Mouse (Mus musculus): ENCODE measurements around the gene Dnajb14. TPM values are rescaled to one million over a fixed set of nuclear protein-coding genes. Genes with fewer than 3 reads are reported as not detected.
"Not testable (repeated sequence)": the region's sequence is repeated elsewhere in the genome, so short reads cannot be mapped to it uniquely, and the experiment has no call there.

Gene Dnajb14
- polyA plus RNA-seq, 1 experiment: 2.9 TPM

GRCm38 (mm10) chr3:137848354-137848753 is 19.1 kb upstream of the Dnajb14 start:
- Histone ChIP-seq H3K4me3 (ENCODE audit: control insufficient read depth, insufficient read depth, low read length) (no peak overlapping the region), H3K27me3 (ENCODE audit: control insufficient read depth, insufficient read depth, low read length) (no peaks in the 10 kb centered on the region), H3K4me1 (replicated peaks; ENCODE audit: control insufficient read depth, insufficient read depth, low read length) (0 out of 2 replicates have a peak, but pooled peaks cover 2% of the 10 kb centered on the region), H3K36me3 (ENCODE audit: control insufficient read depth, insufficient read depth, low read length) (no peaks in the 10 kb centered on the region), H3K27ac (ENCODE audit: control insufficient read depth, insufficient read depth, low read length) (no peak overlapping the region)
- no peak for TF ChIP-seq POLR2A (IDR thresholded peaks at IDR 0.05; ENCODE audit: control insufficient read depth, extremely low read depth, insufficient read depth, low read length, poor library complexity)
- TF ChIP-seq CTCF (IDR thresholded peaks at IDR 0.05; ENCODE audit: borderline replicate concordance, control insufficient read depth, extremely low read depth, insufficient read depth, low read length, poor library complexity): no peak
- DNase-seq: no peak
- 84% methylated on average over 9 of the region's 9 CpGs for WGBS

DNA sequence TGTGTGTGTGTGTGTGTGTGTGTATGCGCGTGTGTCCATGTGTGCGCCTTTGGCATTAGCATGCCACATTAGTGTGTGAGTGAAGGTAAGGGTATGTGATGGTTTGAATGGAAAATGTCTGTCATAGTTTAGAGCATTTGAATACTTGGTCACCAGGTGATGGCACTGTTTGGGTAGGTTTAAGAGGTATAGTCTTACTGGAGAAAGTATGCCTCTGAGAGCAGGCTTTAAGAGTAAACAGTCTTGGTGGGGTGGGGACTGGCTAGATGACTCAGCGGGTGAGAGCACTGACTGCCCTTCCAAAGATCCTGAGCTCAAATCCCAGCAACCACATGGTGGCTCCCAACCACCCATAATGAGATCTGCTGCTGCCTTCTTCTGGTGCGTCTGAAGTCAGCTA is 17.8 kb upstream of the Dnajb14 start:
- DNase-seq: no peak
- Histone ChIP-seq H3K4me1 (replicated peaks; ENCODE audit: control insufficient read depth, insufficient read depth, low read length) (0 out of 2 replicates have a peak, but pooled peaks cover 2% of the 10 kb centered on the region), H3K27ac (ENCODE audit: control insufficient read depth, insufficient read depth, low read length) (no peak overlapping the region), H3K36me3 (ENCODE audit: control insufficient read depth, insufficient read depth, low read length) (no peaks in the 10 kb centered on the region), H3K4me3 (ENCODE audit: control insufficient read depth, insufficient read depth, low read length) (no peak overlapping the region), H3K27me3 (ENCODE audit: control insufficient read depth, insufficient read depth, low read length) (no peaks in the 10 kb centered on the region)
- WGBS: 98% methylated on average over 5 of the region's 5 CpGs
- TF ChIP-seq POLR2A (IDR thresholded peaks at IDR 0.05; ENCODE audit: control insufficient read depth, extremely low read depth, insufficient read depth, low read length, poor library complexity) (no peak), CTCF (IDR thresholded peaks at IDR 0.05; ENCODE audit: borderline replicate concordance, control insufficient read depth, extremely low read depth, insufficient read depth, low read length, poor library complexity) (no peak)

GRCm38 (mm10) chr3:137851196-137851595 is 16.3 kb upstream of the Dnajb14 start:
- TF ChIP-seq POLR2A (IDR thresholded peaks at IDR 0.05; ENCODE audit: control insufficient read depth, extremely low read depth, insufficient read depth, low read length, poor library complexity) (no peak), CTCF (IDR thresholded peaks at IDR 0.05; ENCODE audit: borderline replicate concordance, control insufficient read depth, extremely low read depth, insufficient read depth, low read length, poor library complexity) (no peak)
- no peak overlapping the region for H3K27ac ChIP-seq (ENCODE audit: control insufficient read depth, insufficient read depth, low read length)
- H3K4me1 ChIP-seq (replicated peaks; ENCODE audit: control insufficient read depth, insufficient read depth, low read length): 0 out of 2 replicates have a peak, but pooled peaks cover 2% of the 10 kb centered on the region
- whole genome bisulfite sequencing: 100% methylated on average over 2 of the region's 2 CpGs
- no peak for DNase-seq
- H3K36me3 ChIP-seq (ENCODE audit: control insufficient read depth, insufficient read depth, low read length): no peaks in the 10 kb centered on the region
- no peak overlapping the region for H3K4me3 ChIP-seq (ENCODE audit: control insufficient read depth, insufficient read depth, low read length)
- no peaks in the 10 kb centered on the region for H3K27me3 ChIP-seq (ENCODE audit: control insufficient read depth, insufficient read depth, low read length)

DNA sequence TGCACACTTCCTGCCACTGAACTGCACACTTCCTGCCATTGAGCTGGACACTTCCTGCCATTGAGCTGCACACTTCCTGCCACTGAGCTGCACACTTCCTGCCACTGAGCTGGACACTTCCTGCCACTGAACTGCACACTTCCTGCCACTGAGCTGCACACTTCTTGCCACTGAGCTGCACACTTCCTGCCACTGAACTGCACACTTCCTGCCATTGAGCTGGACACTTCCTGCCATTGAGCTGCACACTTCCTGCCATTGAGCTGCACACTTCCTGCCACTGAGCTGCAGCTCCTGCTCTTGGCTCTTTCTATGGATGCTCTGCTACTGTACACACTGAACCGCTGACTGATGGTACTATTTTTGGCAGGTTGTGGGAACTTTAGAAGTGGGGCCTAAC is 14.5 kb upstream of the Dnajb14 start:
- WGBS: 81% methylated on average over 1 of the region's 1 CpGs
- not testable (repeated sequence) for H3K27ac ChIP-seq (ENCODE audit: control insufficient read depth, insufficient read depth, low read length); DNase-seq; H3K4me3 ChIP-seq (ENCODE audit: control insufficient read depth, insufficient read depth, low read length); H3K27me3 ChIP-seq (ENCODE audit: control insufficient read depth, insufficient read depth, low read length); H3K4me1 ChIP-seq (replicated peaks; ENCODE audit: control insufficient read depth, insufficient read depth, low read length); H3K36me3 ChIP-seq (ENCODE audit: control insufficient read depth, insufficient read depth, low read length)

DNA sequence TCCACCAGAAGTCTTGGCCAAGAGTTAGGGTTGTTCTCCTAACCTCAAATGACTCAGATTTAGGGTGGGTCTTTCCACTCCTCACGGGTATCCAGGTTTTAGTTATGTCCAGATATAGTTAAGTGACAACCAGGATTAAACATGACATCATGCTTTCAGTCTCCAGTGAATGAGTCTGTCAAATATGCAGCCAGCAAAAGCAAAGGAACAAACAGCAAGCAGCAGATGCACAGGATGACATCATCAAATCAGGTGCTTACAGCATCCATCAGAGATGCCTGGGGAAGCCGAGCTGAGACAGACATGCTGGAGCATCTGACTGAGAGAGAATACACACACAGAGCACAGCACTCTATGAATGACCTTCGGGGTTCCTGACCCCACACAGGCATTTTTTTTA is 12.1 kb upstream of the Dnajb14 start:
- H3K36me3 ChIP-seq (ENCODE audit: control insufficient read depth, insufficient read depth, low read length): no peaks in the 10 kb centered on the region
- H3K27me3 ChIP-seq (ENCODE audit: control insufficient read depth, insufficient read depth, low read length): no peaks in the 10 kb centered on the region
- TF ChIP-seq CTCF (IDR thresholded peaks at IDR 0.05; ENCODE audit: borderline replicate concordance, control insufficient read depth, extremely low read depth, insufficient read depth, low read length, poor library complexity) (no peak), POLR2A (IDR thresholded peaks at IDR 0.05; ENCODE audit: control insufficient read depth, extremely low read depth, insufficient read depth, low read length, poor library complexity) (no peak)
- H3K4me1 ChIP-seq (replicated peaks; ENCODE audit: control insufficient read depth, insufficient read depth, low read length): no peaks in the 10 kb centered on the region
- no peak overlapping the region for H3K4me3 ChIP-seq (ENCODE audit: control insufficient read depth, insufficient read depth, low read length)
- WGBS: 87% methylated on average over 3 of the region's 3 CpGs
- H3K27ac ChIP-seq (ENCODE audit: control insufficient read depth, insufficient read depth, low read length): no peak overlapping the region
- DNase-seq: no peak

GRCm38 (mm10) chr3:137856061-137856460 is 11.4 kb upstream of the Dnajb14 start:
- no peak overlapping the region for H3K4me3 ChIP-seq (ENCODE audit: control insufficient read depth, insufficient read depth, low read length)
- H3K27me3 ChIP-seq (ENCODE audit: control insufficient read depth, insufficient read depth, low read length): no peaks in the 10 kb centered on the region
- H3K27ac ChIP-seq (ENCODE audit: control insufficient read depth, insufficient read depth, low read length): no peak overlapping the region
- TF ChIP-seq POLR2A (IDR thresholded peaks at IDR 0.05; ENCODE audit: control insufficient read depth, extremely low read depth, insufficient read depth, low read length, poor library complexity) (no peak), CTCF (IDR thresholded peaks at IDR 0.05; ENCODE audit: borderline replicate concordance, control insufficient read depth, extremely low read depth, insufficient read depth, low read length, poor library complexity) (no peak)
- WGBS: 90% methylated on average over 7 of the region's 7 CpGs
- H3K4me1 ChIP-seq (replicated peaks; ENCODE audit: control insufficient read depth, insufficient read depth, low read length): no peaks in the 10 kb centered on the region
- H3K36me3 ChIP-seq (ENCODE audit: control insufficient read depth, insufficient read depth, low read length): no peaks in the 10 kb centered on the region
- DNase-seq: no peak

GRCm38 (mm10) chr3:137860394-137861170 is 6.9 kb upstream of the Dnajb14 start:
- TF ChIP-seq CTCF (IDR thresholded peaks at IDR 0.05; ENCODE audit: borderline replicate concordance, control insufficient read depth, extremely low read depth, insufficient read depth, low read length, poor library complexity): no peak
- no peak for TF ChIP-seq POLR2A (IDR thresholded peaks at IDR 0.05; ENCODE audit: control insufficient read depth, extremely low read depth, insufficient read depth, low read length, poor library complexity)
- Histone ChIP-seq H3K27ac (ENCODE audit: control insufficient read depth, insufficient read depth, low read length) (no peak overlapping the region), H3K27me3 (ENCODE audit: control insufficient read depth, insufficient read depth, low read length) (no peaks in the 10 kb centered on the region), H3K36me3 (ENCODE audit: control insufficient read depth, insufficient read depth, low read length) (no peaks in the 10 kb centered on the region), H3K4me3 (ENCODE audit: control insufficient read depth, insufficient read depth, low read length) (no peak overlapping the region), H3K4me1 (replicated peaks; ENCODE audit: control insufficient read depth, insufficient read depth, low read length) (no peaks in the 10 kb centered on the region)
- 65% methylated on average over 8 of the region's 8 CpGs for WGBS
- no peak for DNase-seq

Data from thymus, adult 2 months (tissue).